Mouse (Mus musculus) forebrain, embryonic 14.5 days (tissue): ENCODE measurements around the gene Tnfaip1. TPM values are rescaled to one million over a fixed set of nuclear protein-coding genes. Genes with fewer than 3 reads are reported as not detected.

ENCODE experiments used
- ATAC-seq: fragments of 200-750 bp; cut with Nextera tagmentation; 2 replicates; pipeline ENCODE4 v1.8.0; 2017; ENCODE audit warnings: mild to moderate bottlenecking, moderate library complexity
- DNase-seq: peaks from one replicate; pipeline ENCODE4 v3.0.0-alpha.2; 2015; ENCODE audit warnings: low spot score
- H3K27ac ChIP-seq: fragments of 300-500 bp; sonication (generic); 2 replicates; pipeline ENCODE4 v1.5.1; 2014; ENCODE audit warnings: low read depth, mild to moderate bottlenecking, control low read depth, low read length, moderate library complexity
- H3K27me3 ChIP-seq: fragments of 300-500 bp; sonication (generic); replicated peaks from 2 replicates; pipeline ENCODE4 v1.6.1; 2014; ENCODE audit warnings: low read length, control low read depth, mixed read lengths; ENCODE audit not compliant: control insufficient read depth, insufficient read depth
- H3K36me3 ChIP-seq: fragments of 300-500 bp; sonication (generic); 2 replicates; pipeline ENCODE4 v1.6.1; 2014; ENCODE audit warnings: low read length, control low read depth; ENCODE audit not compliant: control insufficient read depth, insufficient read depth
- H3K4me1 ChIP-seq: fragments of 300-500 bp; sonication (generic); 2 replicates; pipeline ENCODE4 v1.6.1; 2014; ENCODE audit warnings: antibody characterized with exemption, low read length, control low read depth; ENCODE audit not compliant: control insufficient read depth, insufficient read depth
- H3K4me2 ChIP-seq: fragments of 300-500 bp; sonication (generic); 2 replicates; pipeline ENCODE4 v1.6.1; 2014; ENCODE audit warnings: mild to moderate bottlenecking, control low read depth, low read length
- H3K4me3 ChIP-seq: fragments of 300-500 bp; sonication (generic); 2 replicates; pipeline ENCODE4 v1.5.1; 2014; ENCODE audit warnings: low read depth, low read length, control low read depth
- H3K9ac ChIP-seq: fragments of 300-500 bp; sonication (generic); 2 replicates; pipeline ENCODE4 v1.6.1; 2014; ENCODE audit warnings: mild to moderate bottlenecking, low read length, control low read depth, moderate library complexity
- H3K9me3 ChIP-seq: fragments of 300-500 bp; sonication (generic); replicated peaks from 2 replicates; pipeline ENCODE4 v1.6.1; 2016; ENCODE audit warnings: low read length, control low read depth, mixed read lengths; ENCODE audit not compliant: control insufficient read depth
- WGBS: fragments of 180-500 bp; shearing (Covaris S2); extraction: QIAGEN DNeasy Blood & Tissue Kit; methylation state at CpG from one replicate; pipeline ENCODE4 v1.1.7; 2014; 5-methylcytosine and 5-hydroxymethylcytosine counted together
- polyA plus RNA-seq: library from polyadenylated mRNA; unstranded; fragments of >200 nt; fragmentation: Nextera tagmentation; extraction: Ambion mirVana; gene quantifications from 2 replicates; pipeline ENCODE4 v1.2.1, GENCODE M21; 2014

Gene Tnfaip1
- polyA plus RNA-seq, 1 experiment from 2014 or later = 66.1 TPM

DNA sequence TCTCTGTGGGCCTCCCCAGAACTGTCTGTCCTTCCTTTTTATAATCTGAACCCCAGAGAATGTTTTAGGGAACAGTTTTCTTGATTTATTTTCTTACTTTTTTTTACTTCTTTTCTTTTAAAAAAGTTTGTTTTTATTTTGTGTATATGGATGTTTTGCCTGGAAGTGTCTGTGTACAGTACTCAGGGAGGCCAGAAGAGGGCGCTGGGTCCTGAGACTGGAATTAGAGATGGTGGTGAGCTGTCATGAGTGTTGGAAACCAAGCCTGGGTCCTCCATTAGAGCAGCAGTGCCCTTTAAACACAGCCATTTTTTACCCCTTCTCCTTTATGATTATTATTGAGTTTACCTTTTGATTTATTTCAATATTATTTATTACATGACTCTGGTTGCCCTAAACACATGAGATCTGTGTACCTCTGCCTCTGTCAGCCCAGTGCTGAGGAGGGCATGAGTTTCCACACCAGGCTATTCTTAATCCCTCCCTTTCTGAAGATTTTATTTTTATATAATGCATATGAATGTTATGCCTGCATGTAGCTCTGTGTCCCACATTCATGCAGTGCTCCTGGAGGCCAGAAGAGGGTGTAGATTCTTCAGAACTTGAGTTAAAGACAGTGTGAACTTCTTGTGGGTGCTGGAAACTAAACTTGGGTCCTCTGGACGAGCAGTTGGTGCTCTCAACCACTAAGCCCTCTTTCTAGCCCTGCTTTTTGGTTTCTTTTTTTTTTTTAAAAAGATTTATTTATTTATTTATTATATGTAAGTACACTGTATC lies 20.4 kb downstream of the Tnfaip1 start:
- Histone ChIP-seq H3K4me2 (no peak overlapping the region), H3K27me3 (no peaks in the 10 kb centered on the region), H3K9me3 (no peaks in the 10 kb centered on the region), H3K27ac (no peak overlapping the region), H3K36me3 (peaks cover 58% of the 10 kb centered on the region), H3K4me1 (peaks cover 8% of the 10 kb centered on the region; the same call in 1 of the 2 replicates), H3K9ac (no peak overlapping the region), H3K4me3 (no peak overlapping the region)
- DNase-seq (no peak), ATAC-seq (no peak)
- 62% methylated on average over 2 of the region's 2 CpGs for WGBS

DNA sequence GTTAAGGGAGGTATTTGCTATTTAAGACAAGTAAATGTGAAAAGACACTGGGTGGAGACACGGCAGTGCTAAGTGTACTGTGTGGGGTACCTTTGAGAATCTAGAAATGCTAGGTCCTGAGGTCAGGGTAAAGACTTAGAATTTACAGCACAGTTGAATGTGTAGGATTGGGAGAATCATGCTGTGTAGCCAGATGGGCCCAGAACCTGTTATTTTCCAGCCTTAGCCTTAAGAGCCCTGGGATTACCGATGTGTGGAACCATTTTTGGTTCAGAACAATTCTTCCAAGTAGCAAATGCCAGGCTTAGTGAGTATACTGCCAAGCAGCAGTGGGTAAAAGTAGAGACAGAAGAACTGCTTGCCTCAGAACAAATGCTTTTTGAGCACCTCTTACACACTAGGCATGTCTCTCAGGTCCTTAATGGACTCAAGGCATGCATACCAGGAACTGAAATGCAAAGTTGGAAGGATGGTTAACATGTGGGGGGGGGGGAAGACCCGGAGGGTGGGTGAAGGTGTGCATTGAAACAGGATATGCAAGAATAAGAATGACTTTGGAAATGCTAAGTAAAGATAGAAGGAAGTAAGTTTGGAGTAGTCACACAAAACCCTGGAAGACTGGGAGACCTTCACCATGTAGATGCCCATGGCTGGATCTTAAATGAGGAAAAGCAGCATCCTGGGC lies 22.9 kb downstream of the Tnfaip1 start:
- Histone ChIP-seq H3K36me3 (peaks cover 39% of the 10 kb centered on the region), H3K4me2 (peak overlapping the region; percentile 90), H3K27me3 (no peaks in the 10 kb centered on the region), H3K27ac (no peak overlapping the region), H3K4me3 (peak overlapping the region; percentile 88), H3K4me1 (peaks cover 8% of the 10 kb centered on the region; the same call in 1 of the 2 replicates), H3K9me3 (no peaks in the 10 kb centered on the region), H3K9ac (peak overlapping the region; percentile 97)
- 78% methylated on average over 3 of the region's 3 CpGs for WGBS
- no peak for DNase-seq
- ATAC-seq = no peak

DNA sequence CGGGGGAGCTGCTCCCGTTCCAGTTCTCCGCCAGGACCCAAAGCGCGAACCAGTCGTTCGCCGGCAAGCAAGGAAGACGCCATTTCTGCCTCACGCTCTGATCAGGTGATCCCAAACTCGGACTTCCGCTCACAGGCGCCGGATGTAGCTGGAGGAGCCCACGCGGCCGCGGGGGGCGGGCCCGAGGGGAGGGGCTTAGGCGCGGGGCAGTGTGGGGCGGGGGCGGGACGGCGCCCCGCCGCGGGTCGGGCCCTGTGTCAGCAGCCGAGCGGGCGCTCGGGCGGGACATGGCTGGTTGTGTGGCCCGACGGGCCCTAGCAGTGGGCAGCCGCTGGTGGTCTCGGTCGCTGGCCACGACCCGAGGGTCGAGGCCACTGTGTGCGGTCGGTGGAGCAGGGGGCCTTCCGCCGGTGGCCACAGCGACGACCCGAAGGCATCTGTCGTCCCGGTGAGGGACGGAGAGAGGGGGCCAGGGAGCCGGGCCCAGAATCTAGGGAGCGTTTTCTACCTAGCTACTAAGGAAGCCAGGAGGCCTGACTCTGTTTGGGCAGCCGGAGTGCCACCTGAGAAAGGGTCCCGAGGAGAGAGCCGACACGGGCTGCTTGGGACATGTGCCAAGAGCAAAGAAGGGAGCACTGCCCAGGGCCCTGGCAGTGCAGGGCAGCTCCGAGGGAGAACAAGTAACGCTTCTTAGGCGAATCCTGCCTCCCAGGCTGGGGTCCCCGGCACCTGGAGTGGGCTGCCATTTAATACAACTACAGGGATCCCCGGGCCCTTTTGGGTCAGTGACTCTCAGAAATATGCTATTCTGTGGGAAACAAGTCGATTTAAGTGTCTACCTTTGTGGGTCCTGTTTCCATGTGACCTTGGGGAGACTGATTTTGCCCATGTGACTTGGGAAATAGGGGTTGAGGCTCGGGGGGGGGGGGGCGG lies 23.8 kb downstream of the Tnfaip1 start, which contains the start of the genes Tmem199 and Poldip2:
TSS of gene Tmem199 (minus strand) at position 148 of the 933 bp plus-strand sequence.
TSS of gene Poldip2 (plus strand) at position 169 of the 933 bp plus-strand sequence.
- Histone ChIP-seq H3K9ac (peak within 1 kb of the TSS; percentile 97), H3K27ac (peak within 1 kb of the TSS; percentile 76), H3K4me2 (peak within 1 kb of the TSS; percentile 90), H3K4me1 (peaks cover 8% of the 10 kb centered on the region; the same call in 1 of the 2 replicates), H3K36me3 (peaks cover 39% of the 10 kb centered on the region), H3K4me3 (peak within 1 kb of the TSS; percentile 88), H3K9me3 (no peaks in the 10 kb centered on the region), H3K27me3 (no peaks in the 10 kb centered on the region)
- DNase-seq (peak; percentile 97), ATAC-seq (peak; percentile 96)
- WGBS = 1% methylated on average over 67 of the region's 67 CpGs

DNA sequence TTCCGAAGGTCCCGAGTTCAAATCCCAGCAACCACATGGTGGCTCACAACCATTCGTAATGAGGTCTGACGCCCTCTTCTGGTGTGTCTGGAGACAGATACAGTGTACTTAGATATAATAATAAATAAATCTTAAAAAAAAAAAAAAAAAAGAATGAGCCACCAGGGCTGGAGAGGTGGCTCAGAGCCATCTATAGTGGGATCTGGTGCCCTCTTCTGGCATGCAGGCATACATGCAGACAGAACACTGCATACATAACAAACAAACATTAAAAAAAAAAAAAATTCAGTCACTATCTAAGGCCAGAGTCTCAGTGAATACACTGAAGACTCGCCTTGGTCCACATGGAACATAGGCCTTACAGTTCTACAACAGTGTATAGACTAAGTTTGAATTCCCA lies 27.0 kb downstream of the Tnfaip1 start:
- 83% methylated on average over 5 of the region's 5 CpGs for WGBS
- Histone ChIP-seq H3K4me3 (no peak overlapping the region), H3K36me3 (peaks cover 36% of the 10 kb centered on the region), H3K4me2 (no peak overlapping the region), H3K4me1 (peaks cover 8% of the 10 kb centered on the region; the same call in 1 of the 2 replicates), H3K9me3 (no peaks in the 10 kb centered on the region), H3K27me3 (no peaks in the 10 kb centered on the region), H3K27ac (no peak overlapping the region), H3K9ac (no peak overlapping the region)
- DNase-seq = peak; percentile 46
- ATAC-seq = no peak

DNA sequence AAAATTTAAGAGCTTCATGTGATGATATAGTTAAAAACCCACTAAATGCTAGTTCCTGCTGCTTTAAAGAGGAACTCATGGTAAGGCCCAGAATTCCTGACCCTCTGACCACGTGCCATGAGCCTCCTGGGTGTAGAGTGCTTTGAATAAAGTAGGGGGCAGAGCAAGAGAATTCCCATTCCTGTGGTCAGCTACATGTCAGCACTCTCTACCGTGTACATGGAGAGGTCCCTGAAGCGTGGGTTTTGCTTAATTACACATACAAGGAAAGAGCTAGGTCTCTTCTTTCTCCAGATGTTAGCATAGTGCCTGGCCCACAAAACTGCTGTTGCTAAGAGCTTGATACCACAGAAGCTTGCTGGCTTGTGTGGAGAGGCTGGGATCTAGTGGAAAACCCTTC lies 30.7 kb downstream of the Tnfaip1 start:
- ATAC-seq (no peak), DNase-seq (no peak)
- Histone ChIP-seq H3K4me3 (no peak overlapping the region), H3K36me3 (peaks cover 36% of the 10 kb centered on the region), H3K4me1 (no peaks in the 10 kb centered on the region), H3K9me3 (no peaks in the 10 kb centered on the region), H3K9ac (no peak overlapping the region), H3K4me2 (no peak overlapping the region), H3K27ac (no peak overlapping the region), H3K27me3 (no peaks in the 10 kb centered on the region)
- WGBS = 81% methylated on average over 3 of the region's 3 CpGs

DNA sequence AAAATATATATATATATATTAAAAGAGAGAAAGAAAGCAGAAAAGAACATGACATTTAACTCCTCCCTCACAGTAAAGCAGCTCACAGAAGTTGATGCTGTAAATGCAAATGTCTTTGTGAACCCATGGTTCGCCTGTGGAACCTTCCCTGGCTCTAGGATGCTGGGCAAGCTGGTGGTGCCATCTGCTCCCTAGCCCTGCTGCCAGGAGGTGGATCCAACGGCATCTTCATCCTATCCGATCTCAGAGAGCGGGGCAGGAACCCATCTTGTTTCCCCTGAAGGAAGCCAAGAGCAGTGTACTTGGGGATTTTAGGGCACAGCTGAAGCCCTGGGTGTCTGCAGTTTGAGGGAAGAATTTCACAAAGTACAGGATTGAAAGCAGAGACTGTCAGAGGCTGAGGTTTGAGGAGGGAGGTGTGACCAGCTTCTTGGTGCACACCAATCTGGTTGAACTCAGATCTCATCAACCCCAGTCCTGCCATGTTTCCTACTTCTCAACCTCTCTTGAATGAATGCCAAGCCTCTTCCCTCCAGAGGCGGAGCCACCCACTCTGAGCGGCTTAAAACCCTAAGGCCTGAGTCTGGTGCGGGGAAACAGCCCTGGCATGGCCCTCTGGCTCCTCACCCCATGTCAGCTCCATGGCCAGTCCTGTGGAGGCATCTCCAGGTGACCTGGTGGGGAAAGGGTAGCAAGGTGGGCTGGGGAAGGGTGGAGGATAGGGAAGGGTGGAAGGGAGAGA lies 33.1 kb downstream of the Tnfaip1 start, which contains the start of gene Sebox:
TSS of gene Sebox (plus strand) at position 539 of the 742 bp plus-strand sequence.
- WGBS = 65% methylated on average over 7 of the region's 7 CpGs

DNA sequence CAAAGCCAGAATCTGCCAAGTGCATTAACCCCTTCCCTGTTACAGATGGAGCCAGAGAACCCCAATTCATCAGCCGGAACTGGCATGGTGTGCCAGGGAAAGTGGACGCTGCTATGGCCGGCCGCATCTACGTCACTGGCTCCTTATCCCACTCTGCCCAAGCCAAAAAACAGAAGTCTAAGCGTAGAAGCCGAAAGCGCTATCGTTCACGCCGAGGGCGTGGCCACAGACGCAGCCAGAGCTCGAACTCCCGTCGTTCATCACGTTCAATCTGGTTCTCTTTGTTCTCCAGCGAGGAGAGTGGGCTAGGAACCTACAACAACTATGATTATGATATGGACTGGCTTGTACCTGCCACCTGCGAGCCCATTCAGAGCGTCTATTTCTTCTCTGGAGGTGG lies 34.6 kb downstream of the Tnfaip1 start:
- H3K4me3 ChIP-seq = no peak overlapping the region
- no peak overlapping the region for H3K27ac ChIP-seq
- H3K27me3 ChIP-seq = no peaks in the 10 kb centered on the region
- WGBS = 83% methylated on average over 20 of the region's 20 CpGs
- peaks cover 15% of the 10 kb centered on the region for H3K36me3 ChIP-seq
- H3K4me2 ChIP-seq = no peak overlapping the region
- H3K4me1 ChIP-seq = peaks cover 2% of the 10 kb centered on the region; the same call in 1 of the 2 replicates
- H3K9ac ChIP-seq = no peak overlapping the region
- no peaks in the 10 kb centered on the region for H3K9me3 ChIP-seq
- ATAC-seq = no peak
- no peak for DNase-seq

More for the DNA sequence above, 33.1 kb downstream of the Tnfaip1 start, which contains the start of gene Sebox:
- Histone ChIP-seq H3K36me3 (peaks cover 29% of the 10 kb centered on the region), H3K9ac (no peak within 1 kb of the TSS), H3K4me3 (no peak within 1 kb of the TSS), H3K9me3 (no peaks in the 10 kb centered on the region), H3K27ac (peak within 1 kb of the TSS; percentile 46; the same call in 1 of the 2 replicates), H3K27me3 (no peaks in the 10 kb centered on the region), H3K4me1 (no peaks in the 10 kb centered on the region), H3K4me2 (no peak within 1 kb of the TSS)
- DNase-seq (peak; percentile 59), ATAC-seq (no peak)
